Mouse (Mus musculus) MEL (cell line): Measurements from ENCODE around the gene Kctd10. TPM values are rescaled to one million over a fixed set of nuclear protein-coding genes. Genes with fewer than 3 reads are reported as not detected.
A peak's percentile ranks its signal among the peaks of the same experiment; 100 is the strongest.

Source experiments
- DNase-seq: peaks from one replicate; pipeline ENCODE4 v3.0.0; 2011; ENCODE audit warnings: low read depth, low spot score
- H3K27ac ChIP-seq: 2 replicates; pipeline ENCODE4 v1.5.1; 2012; ENCODE audit warnings: low read depth, mild to moderate bottlenecking, control low read depth, low read length, moderate library complexity; ENCODE audit not compliant: control insufficient read depth
- H3K27me3 ChIP-seq, 2 experiments: fragments of 150-350 bp in 1 of 2; sonication (generic) in 1 of 2; 2 replicates each; pipeline ENCODE4 v1.6.1; 2012; ENCODE audit warnings: low read length in 2 of 2, mild to moderate bottlenecking in 2 of 2, improper control_type of control experiment in 1 of 2, moderate library complexity in 1 of 2; ENCODE audit not compliant: insufficient read depth in 2 of 2, control insufficient read depth in 1 of 2
- H3K36me3 ChIP-seq, 2 experiments: 2 replicates each; pipeline ENCODE4 v1.6.1; 2012 to 2014; ENCODE audit warnings: low read length in 2 of 2, improper control_type of control experiment in 1 of 2, inconsistent platforms in 1 of 2, mild to moderate bottlenecking in 1 of 2; ENCODE audit not compliant: insufficient read depth in 2 of 2, control insufficient read depth in 1 of 2
- H3K4me1 ChIP-seq, 2 experiments: fragments of 150-350 bp in 1 of 2; sonication (generic) in 1 of 2; 2 replicates each; pipeline ENCODE4 v1.6.1; 2012; ENCODE audit warnings: low read length in 2 of 2, improper control_type of control experiment in 1 of 2, mild to moderate bottlenecking in 1 of 2; ENCODE audit not compliant: insufficient read depth in 2 of 2, control insufficient read depth in 1 of 2
- H3K4me3 ChIP-seq, 2 experiments: fragments of 150-350 bp in 1 of 2; sonication (generic) in 1 of 2; 2 replicates each; pipeline ENCODE4 v1.5.1; 2012; ENCODE audit warnings: low read depth in 2 of 2, low read length in 2 of 2, mild to moderate bottlenecking in 2 of 2, moderate library complexity in 2 of 2, control low read depth in 1 of 2, improper control_type of control experiment in 1 of 2; ENCODE audit not compliant: control insufficient read depth in 1 of 2, insufficient read depth in 1 of 2
- H3K79me2 ChIP-seq: 2 replicates; pipeline ENCODE4 v1.6.1; 2012; ENCODE audit warnings: mild to moderate bottlenecking, low read length, moderate library complexity; ENCODE audit not compliant: control insufficient read depth, poor library complexity, insufficient read depth
- H3K9ac ChIP-seq: 2 replicates; pipeline ENCODE4 v1.6.1; 2012; ENCODE audit warnings: low read depth, mild to moderate bottlenecking, control low read depth, low read length, moderate library complexity; ENCODE audit not compliant: control insufficient read depth, poor library complexity, severe bottlenecking
- H3K9me3 ChIP-seq: fragments of 150-350 bp; sonication (generic); replicated peaks from 2 replicates; pipeline ENCODE4 v1.6.1; 2012; ENCODE audit warnings: mild to moderate bottlenecking, low read length, improper control_type of control experiment, moderate library complexity; ENCODE audit not compliant: insufficient read depth
- BHLHE40 ChIP-seq: IDR thresholded peaks from 2 replicates; pipeline ENCODE4 v1.6.1; 2012; ENCODE audit warnings: low read depth, mild to moderate bottlenecking, inconsistent platforms, low read length, improper control_type of control experiment, borderline replicate concordance
- E2F4 ChIP-seq: IDR thresholded peaks from 2 replicates; pipeline ENCODE4 v1.6.1; 2011; ENCODE audit warnings: low read depth, low read length, improper control_type of control experiment, borderline replicate concordance
- ELF1 ChIP-seq: IDR thresholded peaks from 2 replicates; pipeline ENCODE4 v1.6.1; 2014; ENCODE audit warnings: low read depth, mild to moderate bottlenecking, inconsistent platforms, low read length, improper control_type of control experiment, moderate library complexity
- ETS1 ChIP-seq: IDR thresholded peaks from 2 replicates; pipeline ENCODE4 v1.6.1; 2012; ENCODE audit warnings: low read depth, mild to moderate bottlenecking, inconsistent platforms, low read length, improper control_type of control experiment, moderate library complexity
- GABPA ChIP-seq: IDR thresholded peaks from 2 replicates; pipeline ENCODE4 v1.6.1; 2012; ENCODE audit warnings: low read depth, mild to moderate bottlenecking, inconsistent platforms, low read length, improper control_type of control experiment, moderate library complexity
- HCFC1 ChIP-seq: IDR thresholded peaks from 2 replicates; pipeline ENCODE4 v1.6.1; 2012; ENCODE audit warnings: low read depth, mild to moderate bottlenecking, inconsistent platforms, low read length, improper control_type of control experiment, moderate library complexity
- JUND ChIP-seq: IDR thresholded peaks from 2 replicates; pipeline ENCODE4 v1.6.1; 2011; ENCODE audit warnings: low read depth, mild to moderate bottlenecking, improper control_type of control experiment, low read length
- KAT2A ChIP-seq: conservative IDR thresholded peaks from 2 replicates; pipeline ENCODE4 v1.6.1; 2012; ENCODE audit warnings: low read depth, low read length, improper control_type of control experiment, inconsistent platforms
- MAZ ChIP-seq: IDR thresholded peaks from 2 replicates; pipeline ENCODE4 v1.6.1; 2012; ENCODE audit warnings: low read depth, mild to moderate bottlenecking, inconsistent platforms, low read length, improper control_type of control experiment
- MXI1 ChIP-seq: IDR thresholded peaks from 2 replicates; pipeline ENCODE4 v1.6.1; 2011; ENCODE audit warnings: mild to moderate bottlenecking, low read depth, low read length, improper control_type of control experiment
- MYC ChIP-seq: IDR thresholded peaks from 2 replicates; pipeline ENCODE4 v1.6.1; 2011; ENCODE audit warnings: low read depth, mild to moderate bottlenecking, low read length, improper control_type of control experiment, moderate library complexity
- POLR2A ChIP-seq, 2 experiments: IDR thresholded peaks; 2 replicates each; pipeline ENCODE4 v1.6.1; 2011 to 2012; ENCODE audit warnings: low read length in 2 of 2, mild to moderate bottlenecking in 2 of 2, control low read depth in 1 of 2, improper control_type of control experiment in 1 of 2, low read depth in 1 of 2, moderate library complexity in 1 of 2; ENCODE audit not compliant: control insufficient read depth in 1 of 2, insufficient read depth in 1 of 2, poor library complexity in 1 of 2
- TAL1 ChIP-seq: IDR thresholded peaks from 2 replicates; pipeline ENCODE4 v1.6.1; 2012; ENCODE audit warnings: mild to moderate bottlenecking, inconsistent platforms, low read length, moderate library complexity, mixed read lengths
- TCF12 ChIP-seq: IDR thresholded peaks from 2 replicates; pipeline ENCODE4 v1.6.1; 2014; ENCODE audit warnings: low read depth, mild to moderate bottlenecking, inconsistent platforms, low read length, improper control_type of control experiment, moderate library complexity
- ZC3H11A ChIP-seq: IDR thresholded peaks from 2 replicates; pipeline ENCODE4 v1.6.1; 2012; ENCODE audit warnings: low read depth, mild to moderate bottlenecking, inconsistent platforms, low read length, improper control_type of control experiment
- ZMIZ1 ChIP-seq: IDR thresholded peaks from 2 replicates; pipeline ENCODE4 v1.6.1; 2012; ENCODE audit warnings: low read depth, mild to moderate bottlenecking, inconsistent platforms, low read length, improper control_type of control experiment, moderate library complexity
- ZNF384 ChIP-seq: IDR thresholded peaks from 2 replicates; pipeline ENCODE4 v1.6.1; 2012; ENCODE audit warnings: low read depth, mild to moderate bottlenecking, inconsistent platforms, low read length, improper control_type of control experiment
- polyA plus RNA-seq, 2 experiments: library from polyadenylated mRNA; stranded (reverse) in 1 of 2; unstranded in 1 of 2; fragments of >175 nt in 1 of 2; fragments of >200 nt in 1 of 2; gene quantifications; 2 replicates each; pipeline versions ENCODE4 v1.2.1 to v1.2.4; 2012; ENCODE audit warnings: low replicate concordance in 2 of 2, low read depth in 1 of 2; ENCODE audit not compliant: insufficient read length in 2 of 2, insufficient read depth in 1 of 2, missing spikeins in 1 of 2
- total RNA-seq: library from RNA; depleted of rRNA; stranded (reverse); fragments of 300-350 nt; gene quantifications from 2 replicates; pipeline ENCODE4 v1.2.3, GENCODE M21; 2012

Gene Kctd10
- total and polyA plus RNA-seq, 3 experiments: 42.2 to 47.8 TPM; not detected in 1

- TF ChIP-seq BHLHE40: 0 out of 2 replicates have a peak, but pooled peaks have one; percentile 33
- TF ChIP-seq HCFC1: 0 out of 2 replicates have a peak, but pooled peaks have one; percentile 7
- peak in 1 of 2 experiments; percentile 39; a peak in 1 of 4 replicates for TF ChIP-seq POLR2A (IDR thresholded peaks at IDR 0.05; ENCODE audit: control insufficient read depth in 1 of 2, insufficient read depth in 1 of 2, low read depth in 1 of 2, low read length in 2 of 2, poor library complexity in 1 of 2)
- TF ChIP-seq MXI1: no peak
- TF ChIP-seq, all 39 proteins: peak for 15
Measured at GRCm38 (mm10) chr5:114374409-114375213, 5.7 kb downstream of the Kctd10 start (continued).

- Histone ChIP-seq H3K9ac (no peak overlapping the region), H3K79me2 (peaks cover 9% of the 10 kb centered on the region; the same call in 1 of the 2 replicates), H3K4me1 (peaks cover 21 to 52% of the 10 kb centered on the region in 2 experiments), H3K36me3 (peaks cover 3 to 36% of the 10 kb centered on the region in 2 experiments; a peak in 3 of 4 replicates), H3K4me3 (no peak overlapping the region), H3K27ac (peak overlapping the region; percentile 69), H3K27me3 (no peaks in the 10 kb centered on the region), H3K9me3 (no peaks in the 10 kb centered on the region)
- TF ChIP-seq KAT2A (no peak), BHLHE40 (no peak), ZC3H11A (no peak), GABPA (no peak), JUND (no peak), ZMIZ1 (no peak)
- no peak for DNase-seq
Measured at GRCm38 (mm10) chr5:114373581-114373980, 6.7 kb downstream of the Kctd10 start.

- Histone ChIP-seq H3K9me3 (no peaks in the 10 kb centered on the region), H3K4me3 (no peak overlapping the region)
- TF ChIP-seq BHLHE40 (no peak), ZMIZ1 (no peak), HCFC1 (no peak), TAL1 (no peak), MAZ (no peak), ZNF384 (no peak), ELF1 (no peak), TCF12 (no peak), E2F4 (no peak), ETS1 (no peak), MYC (no peak)
Measured at GRCm38 (mm10) chr5:114373174-114373573, 7.1 kb downstream of the Kctd10 start.

More at GRCm38 (mm10) chr5:114373174-114373573, 7.1 kb downstream of the Kctd10 start:
- Histone ChIP-seq H3K36me3 (peaks cover 3 to 36% of the 10 kb centered on the region in 2 experiments; a peak in 3 of 4 replicates), H3K4me1 (peaks cover 21 to 52% of the 10 kb centered on the region in 2 experiments), H3K9ac (no peak overlapping the region), H3K27ac (no peak overlapping the region), H3K79me2 (peaks cover 7% of the 10 kb centered on the region; the same call in 1 of the 2 replicates), H3K27me3 (no peaks in the 10 kb centered on the region)
- DNase-seq: no peak
